Mouse (Mus musculus) megakaryocyte-erythroid progenitor cell, adult 5-6 weeks (primary cell): ENCODE measurements around the gene Spock1. TPM values are rescaled to one million over a fixed set of nuclear protein-coding genes. Genes with fewer than 3 reads are reported as not detected.

ENCODE experiments used
- ATAC-seq: replicated peaks from 2 replicates; pipeline ENCODE4 v1.8.0; 2016; ENCODE audit warnings: mild to moderate bottlenecking, inconsistent platforms; ENCODE audit not compliant: severe bottlenecking, poor library complexity, low FRiP score, low TSS enrichment
- total RNA-seq, 2 experiments: library from RNA; stranded (forward) in 1 of 2; stranded (reverse) in 1 of 2; fragments of 200-1000, 215-1000 nt in 1 of 2; fragments of >200 nt in 1 of 2; fragmentation: Nextera tagmentation in 1 of 2; gene quantifications; 2 replicates each; pipeline ENCODE4 v1.2.3; 2014 to 2017

Gene Spock1
- total RNA-seq, 2 experiments from 2014 or later: not detected

DNA sequence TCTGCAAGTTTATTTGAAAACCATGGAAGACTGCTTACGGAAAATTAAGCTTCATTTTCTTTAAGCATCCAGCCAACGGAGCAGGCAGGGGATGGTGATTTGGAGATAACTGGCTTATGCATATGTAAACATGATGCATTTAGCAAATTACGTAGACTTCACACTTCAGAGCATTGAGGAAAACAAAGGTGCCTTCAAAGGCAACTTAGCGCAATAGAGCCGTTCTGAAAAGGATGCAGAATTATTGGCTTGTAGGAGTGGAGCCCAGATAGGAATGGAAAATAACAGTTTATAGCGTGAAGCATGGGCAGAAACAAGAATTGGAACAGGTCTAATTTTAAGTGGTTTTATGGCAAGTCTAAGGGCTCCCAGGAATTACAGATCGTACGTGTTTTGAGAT, 448.2 kb downstream of the Spock1 start:
- ATAC-seq: no peak

DNA sequence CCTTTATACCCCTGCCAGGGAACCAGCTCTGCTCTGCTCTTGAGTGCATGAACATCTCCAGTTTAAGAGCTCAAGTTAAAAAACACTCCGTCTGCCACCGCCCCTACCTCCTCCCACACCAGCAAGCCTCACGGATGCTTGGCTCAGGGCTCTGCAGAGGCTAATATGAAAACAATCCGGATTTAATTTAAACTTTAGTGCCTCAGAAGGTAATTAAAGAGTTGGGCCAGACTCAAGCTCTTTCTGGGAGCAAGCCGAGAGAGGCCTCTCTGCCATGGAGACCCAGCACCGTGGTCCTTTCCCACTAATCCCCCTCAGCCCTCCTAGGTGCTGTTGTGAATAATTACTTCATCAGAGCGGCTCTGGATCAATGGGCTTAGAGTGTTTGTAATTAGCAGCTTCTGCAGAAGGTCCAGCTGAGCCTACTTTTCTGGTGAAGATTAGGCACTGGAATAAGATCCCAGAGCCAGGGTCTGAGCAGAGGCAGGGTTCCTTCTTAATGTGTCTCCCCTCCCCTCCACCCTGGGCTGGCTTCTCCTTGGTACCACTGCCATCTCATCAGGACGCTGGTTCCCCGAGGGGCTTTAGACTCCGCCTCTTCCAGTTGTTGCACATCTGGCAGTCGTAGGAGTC, 457.8 kb downstream of the Spock1 start:
- no peak for ATAC-seq

DNA sequence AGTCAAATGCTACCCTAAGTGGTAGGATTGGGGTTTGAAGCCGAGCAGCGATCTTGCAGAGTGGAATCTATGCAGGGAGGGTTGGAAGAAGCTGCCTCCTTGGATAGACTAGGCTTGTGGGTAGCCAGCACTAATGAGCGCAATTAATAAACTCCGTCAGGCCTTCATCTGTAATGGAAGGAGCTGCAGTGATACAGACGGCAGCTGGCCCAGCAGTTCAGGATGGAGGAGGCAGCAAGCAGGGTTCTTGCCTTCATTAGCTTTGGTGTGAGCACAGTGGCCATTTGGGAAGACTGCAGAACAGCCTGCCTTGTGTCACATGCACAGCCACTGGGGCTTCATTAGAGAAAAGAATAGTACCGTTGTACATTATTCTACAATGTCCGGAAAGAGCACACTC, 459.2 kb downstream of the Spock1 start:
- ATAC-seq: no peak

DNA sequence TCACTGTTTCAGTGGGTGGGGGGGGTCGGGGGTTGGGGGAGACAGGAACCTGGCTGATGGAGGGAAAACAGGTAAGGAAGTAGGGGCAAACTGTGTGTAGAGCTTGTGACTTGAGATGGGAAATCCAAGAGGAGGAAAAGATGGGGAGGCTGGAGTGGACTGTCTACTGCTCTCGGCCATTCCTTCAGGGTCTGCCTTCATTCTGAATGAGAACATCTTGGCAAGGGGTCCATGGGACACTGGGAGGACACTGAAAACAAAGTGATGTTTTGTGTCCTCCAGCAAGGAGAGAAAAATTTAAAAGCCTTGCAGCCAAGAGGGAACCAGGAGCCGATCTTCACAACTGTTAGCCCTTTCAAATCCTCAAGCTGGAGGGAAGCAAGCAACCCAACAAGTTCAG, 463.2 kb downstream of the Spock1 start:
- ATAC-seq: no peak

GRCm38 (mm10) chr13:57440111-57440510, 468.0 kb downstream of the Spock1 start:
- ATAC-seq: no peak

DNA sequence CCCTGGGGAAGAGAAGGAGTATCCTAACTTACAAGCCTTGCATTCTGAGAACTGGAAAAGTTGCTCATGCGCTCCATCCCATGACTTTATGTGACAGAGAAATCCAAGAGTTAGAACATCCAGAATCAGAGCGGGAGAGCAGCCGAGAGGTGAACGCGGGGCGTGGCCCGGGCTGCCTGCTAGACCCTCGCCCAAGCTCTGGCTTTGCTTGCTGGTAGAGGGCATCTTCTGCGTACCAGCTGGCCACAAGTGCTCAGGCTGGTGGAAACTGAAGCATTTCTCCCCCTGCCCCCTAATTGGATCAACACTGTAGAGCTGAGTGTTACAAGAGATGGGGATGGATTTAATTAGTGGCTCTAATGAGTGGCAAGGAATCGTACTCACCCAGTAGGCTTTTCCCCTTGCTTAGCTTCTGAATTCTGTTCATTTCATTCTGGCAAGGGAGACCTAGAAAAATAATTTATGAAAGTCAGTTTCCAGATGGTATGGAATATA, 472.4 kb downstream of the Spock1 start:
- no peak for ATAC-seq

- ATAC-seq: no peak
Observed at GRCm38 (mm10) chr13:57433848-57434247, 474.3 kb downstream of the Spock1 start.

- no peak for ATAC-seq
Observed at GRCm38 (mm10) chr13:57431815-57432214, 476.3 kb downstream of the Spock1 start.

- ATAC-seq: no peak
Observed at GRCm38 (mm10) chr13:57428840-57429239, 479.3 kb downstream of the Spock1 start.

GRCm38 (mm10) chr13:57418781-57419180, 489.4 kb downstream of the Spock1 start:
- ATAC-seq: no peak

GRCm38 (mm10) chr13:57414716-57415115, 493.4 kb downstream of the Spock1 start:
- no peak for ATAC-seq

GRCm38 (mm10) chr13:57407666-57408065, 500.5 kb downstream of the Spock1 start:
- no peak for ATAC-seq

DNA sequence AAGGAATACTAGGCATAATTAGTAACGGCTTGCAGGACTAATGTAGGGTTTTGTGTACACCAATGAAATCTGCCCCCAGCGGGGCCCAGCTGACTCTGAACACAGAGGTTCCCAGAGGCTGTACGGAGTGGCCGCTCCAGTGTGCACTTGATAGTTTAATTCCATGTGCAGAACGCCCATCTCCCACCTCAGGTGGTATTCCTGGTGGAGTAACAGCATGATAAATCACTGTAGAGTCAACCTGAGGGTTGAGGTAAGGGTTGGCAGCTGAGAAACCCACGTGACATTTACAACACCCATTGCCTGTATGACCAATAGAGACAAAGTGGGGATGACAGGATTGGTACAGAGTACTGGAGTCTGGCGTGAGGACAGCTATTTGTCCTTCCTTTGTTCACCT, 505.7 kb downstream of the Spock1 start:
- no peak for ATAC-seq

- no peak for ATAC-seq
Observed at GRCm38 (mm10) chr13:57372141-57372700, 535.9 kb downstream of the Spock1 start.

Other genes with a start within 250 kb of the Spock1 start
- 0.07 TPM in 1 of 2 replicates, not detected in the other for gene Klhl3, start 205.3 kb upstream of the Spock1 start, total RNA-seq (2014; fragmentation: Nextera tagmentation)
- 0.38 TPM in 1 of 2 replicates, not detected in the other for gene Klhl3, start 205.3 kb upstream of the Spock1 start, total RNA-seq (2017)
- gene Hnrnpa0, start 220.2 kb upstream of the Spock1 start, total RNA-seq (2014; fragmentation: Nextera tagmentation): 113 and 115 TPM in 2 replicates
- 88.6 and 91.6 TPM in 2 replicates for gene Hnrnpa0, start 220.2 kb upstream of the Spock1 start, total RNA-seq (2017)
- gene Idnk, start 249.3 kb upstream of the Spock1 start, total RNA-seq (2014; fragmentation: Nextera tagmentation): 28.7 and 32.6 TPM in 2 replicates
- 29.1 and 43.7 TPM in 2 replicates for gene Idnk, start 249.3 kb upstream of the Spock1 start, total RNA-seq (2017)